Mouse (Mus musculus) retina, adult 2 months (tissue): ENCODE data around the gene Itch.
"Not testable (repeated sequence)": the region's sequence is repeated elsewhere in the genome, so short reads cannot be mapped to it uniquely, and the experiment has no call there.

Experiments used
- DNase-seq: peaks from one replicate; pipeline ENCODE4 v3.0.0-alpha.2; 2012; ENCODE audit warnings: low read depth, low spot score

Gene Itch

GRCm38 (mm10) chr2:155133011-155133976 is at the start of gene Itch:
Gene Itch (plus strand): TSS chr2:155133509.
- peak; percentile 82 for DNase-seq

GRCm38 (mm10) chr2:155084546-155084945 is 48.8 kb upstream of the Itch start:
- DNase-seq, result no peak

GRCm38 (mm10) chr2:155086328-155086727 is 47.0 kb upstream of the Itch start:
- DNase-seq, result no peak

GRCm38 (mm10) chr2:155088264-155088663 is 45.0 kb upstream of the Itch start:
- DNase-seq, result no peak

GRCm38 (mm10) chr2:155090909-155091742 is 42.2 kb upstream of the Itch start:
- DNase-seq, result no peak

GRCm38 (mm10) chr2:155091743-155092075 is 41.6 kb upstream of the Itch start:
- no peak for DNase-seq

- no peak for DNase-seq
Observed at GRCm38 (mm10) chr2:155093418-155093817, 39.9 kb upstream of the Itch start.

- no peak for DNase-seq
Observed at GRCm38 (mm10) chr2:155098720-155099380, 34.5 kb upstream of the Itch start.

GRCm38 (mm10) chr2:155099421-155099820 is 33.9 kb upstream of the Itch start:
- no peak for DNase-seq

- no peak for DNase-seq
Observed at GRCm38 (mm10) chr2:155099994-155100795, 33.1 kb upstream of the Itch start.

GRCm38 (mm10) chr2:155100796-155101259 is 32.5 kb upstream of the Itch start:
- DNase-seq, result no peak

GRCm38 (mm10) chr2:155101761-155102181 is 31.5 kb upstream of the Itch start:
- DNase-seq, result no peak

GRCm38 (mm10) chr2:155103607-155104006 is 29.7 kb upstream of the Itch start:
- DNase-seq, result peak; percentile 49

- not testable (repeated sequence) for DNase-seq
Observed at GRCm38 (mm10) chr2:155107276-155107675, 26.0 kb upstream of the Itch start.

GRCm38 (mm10) chr2:155115216-155115830 is 18.0 kb upstream of the Itch start:
- no peak for DNase-seq

- DNase-seq, result no peak
Observed at GRCm38 (mm10) chr2:155133977-155134860, 910 bp downstream of the Itch start.

GRCm38 (mm10) chr2:155135092-155135491 is 1.8 kb downstream of the Itch start:
- no peak for DNase-seq

- no peak for DNase-seq
Observed at GRCm38 (mm10) chr2:155135534-155135933, 2.2 kb downstream of the Itch start.

- DNase-seq, result no peak
Observed at GRCm38 (mm10) chr2:155140986-155141385, 7.7 kb downstream of the Itch start.
